Mouse (Mus musculus): ENCODE data around the gene Syn3. TPM values are rescaled to one million over a fixed set of nuclear protein-coding genes. Genes with fewer than 3 reads are reported as not detected.
"Not testable (repeated sequence)": the region's sequence is repeated elsewhere in the genome, so short reads cannot be mapped to it uniquely, and the experiment has no call there.

The Syn3 gene
- polyA plus RNA-seq, 1 experiment, result 0.84 TPM

- H3K36me3 ChIP-seq (ENCODE audit: control insufficient read depth, insufficient read depth, low read length), result no peaks in the 10 kb centered on the region
- no peaks in the 10 kb centered on the region for H3K27me3 ChIP-seq (ENCODE audit: control insufficient read depth, insufficient read depth, low read length)
- no peak overlapping the region for H3K27ac ChIP-seq (ENCODE audit: control insufficient read depth, insufficient read depth, low read length)
- H3K4me1 ChIP-seq (replicated peaks; ENCODE audit: control insufficient read depth, insufficient read depth, low read length), result no peaks in the 10 kb centered on the region
- WGBS, result 87% methylated on average over 2 of the region's 2 CpGs
- H3K4me3 ChIP-seq (ENCODE audit: control insufficient read depth, insufficient read depth, low read length), result no peak overlapping the region
- DNase-seq, result no peak
- TF ChIP-seq POLR2A (IDR thresholded peaks at IDR 0.05; ENCODE audit: control insufficient read depth, extremely low read depth, insufficient read depth, low read length, poor library complexity), result no peak
- no peak for TF ChIP-seq CTCF (IDR thresholded peaks at IDR 0.05; ENCODE audit: borderline replicate concordance, control insufficient read depth, extremely low read depth, insufficient read depth, low read length, poor library complexity)
Measured at GRCm38 (mm10) chr10:86445207-86445606, 53.5 kb downstream of the Syn3 start.

- 97% methylated on average over 3 of the region's 3 CpGs for WGBS
- Histone ChIP-seq H3K4me1 (replicated peaks; ENCODE audit: control insufficient read depth, insufficient read depth, low read length) (no peaks in the 10 kb centered on the region), H3K27ac (ENCODE audit: control insufficient read depth, insufficient read depth, low read length) (no peak overlapping the region), H3K27me3 (ENCODE audit: control insufficient read depth, insufficient read depth, low read length) (no peaks in the 10 kb centered on the region), H3K4me3 (ENCODE audit: control insufficient read depth, insufficient read depth, low read length) (no peak overlapping the region), H3K36me3 (ENCODE audit: control insufficient read depth, insufficient read depth, low read length) (no peaks in the 10 kb centered on the region)
- no peak for DNase-seq
- TF ChIP-seq POLR2A (IDR thresholded peaks at IDR 0.05; ENCODE audit: control insufficient read depth, extremely low read depth, insufficient read depth, low read length, poor library complexity) (no peak), CTCF (IDR thresholded peaks at IDR 0.05; ENCODE audit: borderline replicate concordance, control insufficient read depth, extremely low read depth, insufficient read depth, low read length, poor library complexity) (no peak)
Measured at GRCm38 (mm10) chr10:86444665-86445064, 54.0 kb downstream of the Syn3 start.

GRCm38 (mm10) chr10:86441765-86442164 is 56.9 kb downstream of the Syn3 start:
- 93% methylated on average over 3 of the region's 3 CpGs for WGBS
- H3K27me3 ChIP-seq (ENCODE audit: control insufficient read depth, insufficient read depth, low read length), result no peaks in the 10 kb centered on the region
- H3K4me1 ChIP-seq (replicated peaks; ENCODE audit: control insufficient read depth, insufficient read depth, low read length), result no peaks in the 10 kb centered on the region
- no peak for DNase-seq
- H3K4me3 ChIP-seq (ENCODE audit: control insufficient read depth, insufficient read depth, low read length), result no peak overlapping the region
- no peaks in the 10 kb centered on the region for H3K36me3 ChIP-seq (ENCODE audit: control insufficient read depth, insufficient read depth, low read length)
- H3K27ac ChIP-seq (ENCODE audit: control insufficient read depth, insufficient read depth, low read length), result no peak overlapping the region
- no peak for TF ChIP-seq POLR2A (IDR thresholded peaks at IDR 0.05; ENCODE audit: control insufficient read depth, extremely low read depth, insufficient read depth, low read length, poor library complexity)
- TF ChIP-seq CTCF (IDR thresholded peaks at IDR 0.05; ENCODE audit: borderline replicate concordance, control insufficient read depth, extremely low read depth, insufficient read depth, low read length, poor library complexity), result no peak

GRCm38 (mm10) chr10:86439640-86440039 is 59.1 kb downstream of the Syn3 start:
- WGBS, result 95% methylated on average over 4 of the region's 4 CpGs
- Histone ChIP-seq H3K4me3 (ENCODE audit: control insufficient read depth, insufficient read depth, low read length) (no peak overlapping the region), H3K36me3 (ENCODE audit: control insufficient read depth, insufficient read depth, low read length) (no peaks in the 10 kb centered on the region), H3K4me1 (replicated peaks; ENCODE audit: control insufficient read depth, insufficient read depth, low read length) (no peaks in the 10 kb centered on the region), H3K27ac (ENCODE audit: control insufficient read depth, insufficient read depth, low read length) (no peak overlapping the region), H3K27me3 (ENCODE audit: control insufficient read depth, insufficient read depth, low read length) (no peaks in the 10 kb centered on the region)
- no peak for TF ChIP-seq POLR2A (IDR thresholded peaks at IDR 0.05; ENCODE audit: control insufficient read depth, extremely low read depth, insufficient read depth, low read length, poor library complexity)
- no peak for TF ChIP-seq CTCF (IDR thresholded peaks at IDR 0.05; ENCODE audit: borderline replicate concordance, control insufficient read depth, extremely low read depth, insufficient read depth, low read length, poor library complexity)
- no peak for DNase-seq

GRCm38 (mm10) chr10:86437294-86437693 is 61.4 kb downstream of the Syn3 start:
- Histone ChIP-seq H3K4me3 (ENCODE audit: control insufficient read depth, insufficient read depth, low read length) (no peak overlapping the region), H3K27ac (ENCODE audit: control insufficient read depth, insufficient read depth, low read length) (no peak overlapping the region), H3K27me3 (ENCODE audit: control insufficient read depth, insufficient read depth, low read length) (no peaks in the 10 kb centered on the region), H3K4me1 (replicated peaks; ENCODE audit: control insufficient read depth, insufficient read depth, low read length) (no peaks in the 10 kb centered on the region), H3K36me3 (ENCODE audit: control insufficient read depth, insufficient read depth, low read length) (no peaks in the 10 kb centered on the region)
- TF ChIP-seq CTCF (IDR thresholded peaks at IDR 0.05; ENCODE audit: borderline replicate concordance, control insufficient read depth, extremely low read depth, insufficient read depth, low read length, poor library complexity) (no peak), POLR2A (IDR thresholded peaks at IDR 0.05; ENCODE audit: control insufficient read depth, extremely low read depth, insufficient read depth, low read length, poor library complexity) (no peak)
- no peak for DNase-seq
- 95% methylated on average over 11 of the region's 11 CpGs for WGBS

- H3K4me1 ChIP-seq (replicated peaks; ENCODE audit: control insufficient read depth, insufficient read depth, low read length); H3K36me3 ChIP-seq (ENCODE audit: control insufficient read depth, insufficient read depth, low read length); H3K27me3 ChIP-seq (ENCODE audit: control insufficient read depth, insufficient read depth, low read length); DNase-seq; H3K27ac ChIP-seq (ENCODE audit: control insufficient read depth, insufficient read depth, low read length); H3K4me3 ChIP-seq (ENCODE audit: control insufficient read depth, insufficient read depth, low read length): not testable (repeated sequence)
- WGBS, result 94% methylated on average over 4 of the region's 4 CpGs
Measured at GRCm38 (mm10) chr10:86435006-86435405, 63.7 kb downstream of the Syn3 start.

- H3K4me1 ChIP-seq (replicated peaks; ENCODE audit: control insufficient read depth, insufficient read depth, low read length), result no peaks in the 10 kb centered on the region
- WGBS, result 89% methylated on average over 3 of the region's 3 CpGs
- H3K36me3 ChIP-seq (ENCODE audit: control insufficient read depth, insufficient read depth, low read length), result no peaks in the 10 kb centered on the region
- TF ChIP-seq CTCF (IDR thresholded peaks at IDR 0.05; ENCODE audit: borderline replicate concordance, control insufficient read depth, extremely low read depth, insufficient read depth, low read length, poor library complexity), result no peak
- no peak for TF ChIP-seq POLR2A (IDR thresholded peaks at IDR 0.05; ENCODE audit: control insufficient read depth, extremely low read depth, insufficient read depth, low read length, poor library complexity)
- no peaks in the 10 kb centered on the region for H3K27me3 ChIP-seq (ENCODE audit: control insufficient read depth, insufficient read depth, low read length)
- H3K4me3 ChIP-seq (ENCODE audit: control insufficient read depth, insufficient read depth, low read length), result no peak overlapping the region
- no peak for DNase-seq
- H3K27ac ChIP-seq (ENCODE audit: control insufficient read depth, insufficient read depth, low read length), result no peak overlapping the region
Measured at GRCm38 (mm10) chr10:86429651-86430050, 69.0 kb downstream of the Syn3 start.

Measured in thymus, adult 2 months (tissue).